Mouse (Mus musculus): ENCODE measurements at regions not wholly inside any gene's neighbourhood (a gene's known extent, or its start where the extent isn't known, plus 50 kb on each side); places are given as distances from the start of the nearest gene placed in this dataset.

GRCm38 (mm10) chr7:68480336-68480735, 206.7 kb downstream of the Fam169b start:
- no peak overlapping the region for H3K4me2 ChIP-seq (ENCODE audit: low read depth, low read length)

GRCm38 (mm10) chr7:68478044-68478443, 204.4 kb downstream of the Fam169b start:
- WGBS = 48% methylated on average over 3 of the region's 3 CpGs
- no peak overlapping the region for H3K4me2 ChIP-seq (ENCODE audit: low read depth, low read length)
- no peaks in the 10 kb centered on the region for H3K4me1 ChIP-seq (ENCODE audit: control insufficient read depth, insufficient read depth, low read length)
- peaks cover 3% of the 10 kb centered on the region; the same call in 1 of the 2 replicates for H3K27me3 ChIP-seq (ENCODE audit: control insufficient read depth, insufficient read depth, low read length)
- no peak overlapping the region for H3K27ac ChIP-seq (ENCODE audit: low read length)
- no peak overlapping the region for H3K9ac ChIP-seq (ENCODE audit: low read length)
- H3K9me3 ChIP-seq (replicated peaks; ENCODE audit: control insufficient read depth, low read length) = no peaks in the 10 kb centered on the region
- no peak overlapping the region for H3K4me3 ChIP-seq (ENCODE audit: low read length)
- H3K36me3 ChIP-seq (ENCODE audit: control insufficient read depth, insufficient read depth) = no peaks in the 10 kb centered on the region
- ATAC-seq (replicated peaks; ENCODE audit: extremely low read depth, insufficient read depth, low FRiP score) = no peak

More at GRCm38 (mm10) chr7:68480336-68480735, 206.7 kb downstream of the Fam169b start:
- H3K9ac ChIP-seq (ENCODE audit: low read length) = no peak overlapping the region
- ATAC-seq (replicated peaks; ENCODE audit: extremely low read depth, insufficient read depth, low FRiP score) = no peak
- WGBS = 69% methylated on average over 3 of the region's 3 CpGs
- peaks cover 3% of the 10 kb centered on the region; the same call in 1 of the 2 replicates for H3K27me3 ChIP-seq (ENCODE audit: control insufficient read depth, insufficient read depth, low read length)
- no peaks in the 10 kb centered on the region for H3K36me3 ChIP-seq (ENCODE audit: control insufficient read depth, insufficient read depth)
- H3K4me1 ChIP-seq (ENCODE audit: control insufficient read depth, insufficient read depth, low read length) = no peaks in the 10 kb centered on the region
- no peak overlapping the region for H3K4me3 ChIP-seq (ENCODE audit: low read length)
- no peak overlapping the region for H3K27ac ChIP-seq (ENCODE audit: low read length)
- H3K9me3 ChIP-seq (replicated peaks; ENCODE audit: control insufficient read depth, low read length) = no peaks in the 10 kb centered on the region

- no peak for ATAC-seq (replicated peaks; ENCODE audit: extremely low read depth, insufficient read depth, low FRiP score)
- H3K4me3 ChIP-seq (ENCODE audit: low read length) = no peak overlapping the region
- H3K27me3 ChIP-seq (ENCODE audit: control insufficient read depth, insufficient read depth, low read length) = no peaks in the 10 kb centered on the region
- 38% methylated on average over 5 of the region's 5 CpGs for WGBS
- no peaks in the 10 kb centered on the region for H3K4me1 ChIP-seq (ENCODE audit: control insufficient read depth, insufficient read depth, low read length)
- H3K9ac ChIP-seq (ENCODE audit: low read length) = no peak overlapping the region
- no peak overlapping the region for H3K27ac ChIP-seq (ENCODE audit: low read length)
- no peaks in the 10 kb centered on the region for H3K9me3 ChIP-seq (replicated peaks; ENCODE audit: control insufficient read depth, low read length)
- no peak overlapping the region for H3K4me2 ChIP-seq (ENCODE audit: low read depth, low read length)
- no peaks in the 10 kb centered on the region for H3K36me3 ChIP-seq (ENCODE audit: control insufficient read depth, insufficient read depth)
These were observed 199.2 kb downstream of the Fam169b start for GRCm38 (mm10) chr7:68472800-68473199.

DNA sequence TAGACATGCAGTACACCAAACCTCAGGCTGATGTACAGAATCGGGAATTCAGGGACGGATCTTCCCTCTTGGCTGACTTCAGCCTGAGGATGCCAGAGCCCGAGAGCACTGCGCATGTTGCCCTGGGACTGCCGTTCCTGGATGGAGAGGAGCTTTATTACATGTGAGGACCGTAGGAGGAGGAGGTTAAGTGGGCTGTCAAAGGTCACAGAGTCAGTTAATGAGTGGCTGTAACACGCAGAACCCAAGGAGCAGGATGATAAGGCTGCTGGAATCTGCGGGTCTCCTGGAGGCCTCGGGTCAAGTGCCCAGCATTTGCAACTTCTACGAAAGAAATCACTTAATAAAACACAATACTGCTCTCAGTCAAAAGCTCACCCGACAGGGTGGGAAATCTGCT, 197.3 kb downstream of the Fam169b start:
- H3K27ac ChIP-seq (ENCODE audit: low read length) = no peak overlapping the region
- H3K9ac ChIP-seq (ENCODE audit: low read length) = no peak overlapping the region
- WGBS = 32% methylated on average over 11 of the region's 11 CpGs
- no peaks in the 10 kb centered on the region for H3K36me3 ChIP-seq (ENCODE audit: control insufficient read depth, insufficient read depth)
- H3K4me3 ChIP-seq (ENCODE audit: low read length) = no peak overlapping the region
- ATAC-seq (replicated peaks; ENCODE audit: extremely low read depth, insufficient read depth, low FRiP score) = no peak
- no peaks in the 10 kb centered on the region for H3K27me3 ChIP-seq (ENCODE audit: control insufficient read depth, insufficient read depth, low read length)
- no peaks in the 10 kb centered on the region for H3K9me3 ChIP-seq (replicated peaks; ENCODE audit: control insufficient read depth, low read length)
- no peaks in the 10 kb centered on the region for H3K4me1 ChIP-seq (ENCODE audit: control insufficient read depth, insufficient read depth, low read length)
- no peak overlapping the region for H3K4me2 ChIP-seq (ENCODE audit: low read depth, low read length)

GRCm38 (mm10) chr7:68468574-68468973, 194.9 kb downstream of the Fam169b start:
- H3K4me2 ChIP-seq (ENCODE audit: low read depth, low read length) = no peak overlapping the region
- H3K27me3 ChIP-seq (ENCODE audit: control insufficient read depth, insufficient read depth, low read length) = no peaks in the 10 kb centered on the region
- H3K36me3 ChIP-seq (ENCODE audit: control insufficient read depth, insufficient read depth) = no peaks in the 10 kb centered on the region
- H3K9me3 ChIP-seq (replicated peaks; ENCODE audit: control insufficient read depth, low read length) = no peaks in the 10 kb centered on the region
- H3K4me3 ChIP-seq (ENCODE audit: low read length) = no peak overlapping the region
- H3K27ac ChIP-seq (ENCODE audit: low read length) = no peak overlapping the region
- 74% methylated on average over 5 of the region's 5 CpGs for WGBS
- H3K4me1 ChIP-seq (ENCODE audit: control insufficient read depth, insufficient read depth, low read length) = no peaks in the 10 kb centered on the region
- H3K9ac ChIP-seq (ENCODE audit: low read length) = no peak overlapping the region
- ATAC-seq (replicated peaks; ENCODE audit: extremely low read depth, insufficient read depth, low FRiP score) = no peak

DNA sequence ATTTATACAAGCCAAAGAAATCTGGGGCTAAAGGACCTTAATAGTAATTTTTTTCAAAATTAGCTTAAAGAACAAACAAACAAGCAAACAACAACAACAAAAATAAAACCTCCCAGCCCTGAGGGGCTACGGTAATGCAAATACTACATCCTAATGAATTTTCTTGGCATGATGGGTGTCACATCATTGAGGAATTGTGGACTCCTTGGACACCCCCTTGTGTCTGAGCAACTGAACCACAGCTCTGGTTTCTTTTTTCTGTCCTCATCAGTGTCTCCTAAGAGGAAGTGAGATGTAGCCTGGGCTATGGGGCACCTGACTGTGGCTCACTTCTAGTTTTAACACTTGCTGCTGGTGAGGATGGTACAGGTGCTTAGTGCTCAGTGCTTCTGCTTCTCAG, 184.2 kb downstream of the Fam169b start:
- Histone ChIP-seq H3K36me3 (ENCODE audit: control insufficient read depth, insufficient read depth) (no peaks in the 10 kb centered on the region), H3K9ac (ENCODE audit: low read length) (no peak overlapping the region), H3K4me1 (ENCODE audit: control insufficient read depth, insufficient read depth, low read length) (no peaks in the 10 kb centered on the region), H3K27me3 (ENCODE audit: control insufficient read depth, insufficient read depth, low read length) (no peaks in the 10 kb centered on the region), H3K27ac (ENCODE audit: low read length) (no peak overlapping the region), H3K9me3 (replicated peaks; ENCODE audit: control insufficient read depth, low read length) (no peaks in the 10 kb centered on the region), H3K4me3 (ENCODE audit: low read length) (no peak overlapping the region), H3K4me2 (ENCODE audit: low read depth, low read length) (no peak overlapping the region)
- no peak for ATAC-seq (replicated peaks; ENCODE audit: extremely low read depth, insufficient read depth, low FRiP score)
- 78% methylated on average over 1 of the region's 1 CpGs for WGBS

- no peaks in the 10 kb centered on the region for H3K36me3 ChIP-seq (ENCODE audit: control insufficient read depth, insufficient read depth)
- no peaks in the 10 kb centered on the region for H3K9me3 ChIP-seq (replicated peaks; ENCODE audit: control insufficient read depth, low read length)
- no peaks in the 10 kb centered on the region for H3K27me3 ChIP-seq (ENCODE audit: control insufficient read depth, insufficient read depth, low read length)
- H3K27ac ChIP-seq (ENCODE audit: low read length) = no peak overlapping the region
- no peak for ATAC-seq (replicated peaks; ENCODE audit: extremely low read depth, insufficient read depth, low FRiP score)
- H3K4me1 ChIP-seq (ENCODE audit: control insufficient read depth, insufficient read depth, low read length) = no peaks in the 10 kb centered on the region
- WGBS = 26% methylated on average over 5 of the region's 5 CpGs
- H3K9ac ChIP-seq (ENCODE audit: low read length) = no peak overlapping the region
- no peak overlapping the region for H3K4me2 ChIP-seq (ENCODE audit: low read depth, low read length)
- H3K4me3 ChIP-seq (ENCODE audit: low read length) = no peak overlapping the region
These were observed 181.8 kb downstream of the Fam169b start for GRCm38 (mm10) chr7:68455451-68455850.

GRCm38 (mm10) chr7:68453028-68453692, 179.5 kb downstream of the Fam169b start:
- no peak overlapping the region for H3K4me2 ChIP-seq (ENCODE audit: low read depth, low read length)
- no peaks in the 10 kb centered on the region for H3K9me3 ChIP-seq (replicated peaks; ENCODE audit: control insufficient read depth, low read length)
- no peak overlapping the region for H3K9ac ChIP-seq (ENCODE audit: low read length)
- no peak for ATAC-seq (replicated peaks; ENCODE audit: extremely low read depth, insufficient read depth, low FRiP score)
- 86% methylated on average over 8 of the region's 8 CpGs for WGBS
- H3K4me3 ChIP-seq (ENCODE audit: low read length) = no peak overlapping the region
- H3K4me1 ChIP-seq (ENCODE audit: control insufficient read depth, insufficient read depth, low read length) = no peaks in the 10 kb centered on the region
- no peak overlapping the region for H3K27ac ChIP-seq (ENCODE audit: low read length)
- H3K27me3 ChIP-seq (ENCODE audit: control insufficient read depth, insufficient read depth, low read length) = no peaks in the 10 kb centered on the region
- no peaks in the 10 kb centered on the region for H3K36me3 ChIP-seq (ENCODE audit: control insufficient read depth, insufficient read depth)

DNA sequence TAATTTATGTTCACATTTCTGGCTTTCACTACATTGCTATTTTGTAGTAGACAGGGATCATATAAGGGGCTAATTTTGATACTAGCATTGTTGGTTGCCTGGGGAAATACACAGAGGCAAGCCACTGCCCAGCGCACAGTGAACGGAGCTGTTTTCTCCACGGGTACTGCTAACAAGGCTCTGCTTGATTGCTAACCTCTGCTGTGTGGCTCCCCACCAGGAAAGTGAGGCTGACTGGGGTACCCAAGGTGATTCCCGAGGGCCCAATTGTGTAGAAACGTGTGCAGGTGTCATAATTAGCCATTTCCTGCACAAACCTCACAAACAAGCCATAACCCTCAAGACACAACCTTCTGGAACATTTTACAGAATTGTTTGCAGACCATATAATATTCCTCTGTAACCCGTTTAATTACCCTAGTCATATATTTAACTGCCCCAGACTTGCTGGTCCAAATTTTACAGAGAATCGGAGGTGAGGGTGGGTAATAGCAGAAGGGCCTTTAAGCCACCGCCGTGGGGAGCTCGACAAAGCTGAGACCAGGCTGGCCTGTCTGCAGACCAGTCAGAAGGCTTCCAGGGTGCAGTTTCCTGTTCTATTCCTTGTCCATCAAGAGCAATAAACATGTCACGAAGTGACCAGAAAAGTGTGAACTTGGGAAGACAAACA, 170.9 kb downstream of the Fam169b start:
- H3K9me3 ChIP-seq (replicated peaks; ENCODE audit: control insufficient read depth, low read length) = no peaks in the 10 kb centered on the region
- no peak overlapping the region for H3K4me3 ChIP-seq (ENCODE audit: low read length)
- no peak overlapping the region for H3K27ac ChIP-seq (ENCODE audit: low read length)
- H3K4me2 ChIP-seq (ENCODE audit: low read depth, low read length) = no peak overlapping the region
- no peak overlapping the region for H3K9ac ChIP-seq (ENCODE audit: low read length)
- H3K36me3 ChIP-seq (ENCODE audit: control insufficient read depth, insufficient read depth) = no peaks in the 10 kb centered on the region
- ATAC-seq (replicated peaks; ENCODE audit: extremely low read depth, insufficient read depth, low FRiP score) = no peak
- no peaks in the 10 kb centered on the region for H3K27me3 ChIP-seq (ENCODE audit: control insufficient read depth, insufficient read depth, low read length)
- 80% methylated on average over 11 of the region's 11 CpGs for WGBS
- H3K4me1 ChIP-seq (ENCODE audit: control insufficient read depth, insufficient read depth, low read length) = 0 out of 2 replicates have a peak, but pooled peaks cover 4% of the 10 kb centered on the region
